Mouse (Mus musculus) CH12.LX (cell line): ENCODE measurements at regions not wholly inside any gene's neighbourhood (a gene's known extent, or its start where the extent isn't known, plus 50 kb on each side); places are given as distances from the start of the nearest gene placed in this dataset.

Source experiments
- CTCF ChIP-seq, 2 experiments: IDR thresholded peaks in 1 of 2; conservative IDR thresholded peaks in 1 of 2; 2 replicates each; pipeline ENCODE4 v1.5.1; 2011 to 2012; ENCODE audit warnings: low read depth in 2 of 2, low read length in 2 of 2, improper control_type of control experiment in 1 of 2, inconsistent platforms in 1 of 2, mild to moderate bottlenecking in 1 of 2, moderate library complexity in 1 of 2
- EP300 ChIP-seq: IDR thresholded peaks from 2 replicates; pipeline ENCODE4 v1.6.1; 2011; ENCODE audit warnings: low read length, improper control_type of control experiment
- HCFC1 ChIP-seq: IDR thresholded peaks from 2 replicates; pipeline ENCODE4 v1.6.1; 2012; ENCODE audit warnings: low read depth, mild to moderate bottlenecking, inconsistent platforms, low read length, improper control_type of control experiment
- IRF4 ChIP-seq: IDR thresholded peaks from 2 replicates; pipeline ENCODE4 v1.6.1; 2014; ENCODE audit warnings: low read depth, mild to moderate bottlenecking, inconsistent platforms, low read length, improper control_type of control experiment
- MAFK ChIP-seq: IDR thresholded peaks from 2 replicates; pipeline ENCODE4 v1.6.1; 2011; ENCODE audit warnings: low read length, improper control_type of control experiment; ENCODE audit not compliant: insufficient replicate concordance
- MAZ ChIP-seq: IDR thresholded peaks from 2 replicates; pipeline ENCODE4 v1.6.1; 2012; ENCODE audit warnings: low read depth, mild to moderate bottlenecking, inconsistent platforms, low read length, improper control_type of control experiment, moderate library complexity
- MEF2A ChIP-seq: IDR thresholded peaks from 2 replicates; pipeline ENCODE4 v1.6.1; 2014; ENCODE audit warnings: low read depth, mild to moderate bottlenecking, inconsistent platforms, low read length, improper control_type of control experiment, borderline replicate concordance
- MYC ChIP-seq: IDR thresholded peaks from 2 replicates; pipeline ENCODE4 v1.6.1; 2011; ENCODE audit warnings: low read depth, mild to moderate bottlenecking, improper control_type of control experiment, low read length
- PAX5 ChIP-seq: IDR thresholded peaks from 2 replicates; pipeline ENCODE4 v1.6.1; 2012; ENCODE audit warnings: low read length, inconsistent platforms, mixed read lengths
- POLR2A ChIP-seq: IDR thresholded peaks from 2 replicates; pipeline ENCODE4 v1.6.1; 2011; ENCODE audit warnings: low read depth, mild to moderate bottlenecking, improper control_type of control experiment, low read length
- SIN3A ChIP-seq: IDR thresholded peaks from 2 replicates; pipeline ENCODE4 v1.6.1; 2012; ENCODE audit warnings: low read length, improper control_type of control experiment, inconsistent platforms
- UBTF ChIP-seq: IDR thresholded peaks from 2 replicates; pipeline ENCODE4 v1.6.1; 2012; ENCODE audit warnings: low read depth, mild to moderate bottlenecking, inconsistent platforms, low read length, improper control_type of control experiment, moderate library complexity
- USF1 ChIP-seq: IDR thresholded peaks from 2 replicates; pipeline ENCODE4 v1.6.1; 2014; ENCODE audit warnings: low read depth, mild to moderate bottlenecking, inconsistent platforms, low read length, improper control_type of control experiment
- ZNF384 ChIP-seq: IDR thresholded peaks from 2 replicates; pipeline ENCODE4 v1.6.1; 2012; ENCODE audit warnings: low read depth, low read length, improper control_type of control experiment, inconsistent platforms

DNA sequence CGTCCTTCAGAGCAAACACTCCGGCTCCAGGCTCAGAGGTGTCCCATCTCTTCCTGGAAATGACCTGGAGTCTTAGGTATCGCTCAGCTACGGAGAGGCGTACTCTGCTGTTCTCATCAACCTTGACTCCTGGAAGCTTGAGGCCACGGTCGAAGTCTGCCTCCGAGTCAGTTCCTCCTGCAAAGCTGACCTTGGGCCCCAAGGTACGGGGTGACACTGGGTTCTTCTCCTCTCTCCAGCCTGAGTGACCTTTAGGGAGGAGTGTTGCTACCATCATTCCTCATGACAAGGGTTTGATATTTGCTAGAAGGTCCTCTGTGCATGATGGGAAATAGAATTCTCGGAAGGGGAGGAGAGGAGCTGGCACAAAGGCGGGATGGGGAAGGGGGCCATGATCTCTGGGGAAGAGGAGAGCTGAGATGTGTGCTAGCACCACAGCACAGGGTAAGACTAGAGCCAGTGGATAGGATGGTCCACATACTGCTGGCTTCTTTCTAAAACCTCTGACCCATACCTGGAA lies 469.0 kb downstream of the Rps24 start:
- TF ChIP-seq ZNF384 (no peak), MYC (no peak), CTCF (conservative IDR thresholded peaks at IDR 0.05 in 1 of 2, IDR thresholded peaks at IDR 0.05 in 1 of 2; ENCODE audit: low read depth in 2 of 2, low read length in 2 of 2) (no peak), POLR2A (no peak), MAFK (no peak), MEF2A (no peak), PAX5 (no peak), USF1 (no peak), IRF4 (no peak), UBTF (no peak), HCFC1 (no peak), EP300 (no peak), SIN3A (no peak), MAZ (no peak)
